Mouse (Mus musculus) E14TG2a.4 (cell line): ENCODE measurements around the gene Cacnb1.

Experiments used
- CTCF ChIP-seq: conservative IDR thresholded peaks from 2 replicates; pipeline ENCODE4 v1.5.1; 2014; ENCODE audit warnings: low read length
- NANOG ChIP-seq: IDR thresholded peaks from 2 replicates; pipeline ENCODE4 v1.6.1; 2014; ENCODE audit warnings: borderline replicate concordance, low read length, mixed read lengths
- POU5F1 ChIP-seq: IDR thresholded peaks from 2 replicates; pipeline ENCODE4 v1.6.1; 2014; ENCODE audit warnings: low read length, borderline replicate concordance

DNA sequence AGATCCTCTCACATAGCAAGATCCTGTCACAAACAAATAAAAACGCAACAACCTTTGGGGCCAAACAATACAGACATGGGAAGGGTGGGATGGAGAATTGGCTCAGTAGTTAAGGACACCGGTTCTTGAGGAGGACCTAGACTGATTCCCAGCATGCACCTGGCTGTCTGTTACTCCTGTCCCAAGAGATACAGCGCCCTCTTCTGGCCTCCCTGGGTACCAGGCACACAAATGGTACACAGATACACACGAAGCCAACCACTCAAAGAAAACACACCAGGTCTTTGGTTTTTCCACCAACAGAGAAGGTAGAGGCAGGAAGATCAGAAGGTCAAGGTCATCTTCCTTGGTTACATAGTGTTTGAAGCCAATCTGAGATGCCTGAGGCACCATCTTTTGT lies 22.8 kb upstream of the Cacnb1 start:
- TF ChIP-seq CTCF, result peak; percentile 92
- no peak for TF ChIP-seq NANOG
- no peak for TF ChIP-seq POU5F1
